Mouse (Mus musculus) adrenal gland, adult 8-10 months (tissue): Measurements from ENCODE around the gene Dock2. TPM values are rescaled to one million over a fixed set of nuclear protein-coding genes. Genes with fewer than 3 reads are reported as not detected.

Experiments used
- DNase-seq: peaks from one replicate; pipeline ENCODE4 v3.0.0; 2022
- total RNA-seq, 4 experiments: library from RNA; stranded (reverse); gene quantifications; 2 replicates each; pipeline ENCODE4 v1.2.4; 2022

Dock2 gene
- total RNA-seq, 4 experiments from 2014 or later, result 2.8 to 6.6 (median 4.8) TPM

- DNase-seq, result no peak
Observed at GRCm38 (mm10) chr11:34527238-34527637, 256.5 kb downstream of the Dock2 start.

- DNase-seq, result no peak
Observed at GRCm38 (mm10) chr11:34525096-34525891, 258.4 kb downstream of the Dock2 start.

DNA sequence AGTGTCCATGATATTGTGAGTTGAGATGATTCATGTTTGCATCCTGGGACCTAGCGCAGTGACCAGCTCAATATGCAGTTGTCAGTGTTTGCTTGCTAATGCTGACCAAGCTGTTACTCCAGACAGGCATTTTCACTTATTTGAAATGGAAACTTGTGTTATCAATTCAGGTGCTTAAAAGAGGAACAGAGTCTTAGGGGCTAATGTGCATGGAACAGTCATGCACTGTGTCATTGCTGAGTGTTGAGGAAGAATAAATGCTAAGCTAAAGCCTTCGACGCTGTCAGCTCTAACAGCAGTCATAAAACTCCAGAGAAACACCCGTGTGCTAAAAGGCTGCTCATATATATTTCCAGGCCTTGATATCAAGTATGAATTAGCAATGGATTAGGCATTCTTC, 259.1 kb downstream of the Dock2 start:
- no peak for DNase-seq

DNA sequence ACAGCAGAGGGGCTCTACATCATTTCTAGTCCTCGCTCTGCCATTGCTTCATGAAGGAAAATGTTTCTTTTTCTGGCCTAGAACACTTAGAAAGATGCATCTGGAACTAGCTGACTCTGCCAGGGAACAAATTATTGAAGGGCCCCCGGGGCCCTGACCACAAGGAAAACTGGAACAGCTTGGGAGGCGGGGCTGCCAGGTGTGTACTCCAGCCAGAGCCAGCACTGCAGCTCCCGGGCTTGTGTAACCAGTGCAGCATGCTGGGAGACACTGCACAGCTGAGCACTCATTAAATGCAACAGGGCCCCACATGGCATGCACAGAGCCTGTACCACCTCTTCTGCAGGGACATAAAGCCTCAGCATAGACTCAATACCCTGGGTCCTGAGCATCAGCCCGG, 265.1 kb downstream of the Dock2 start:
- DNase-seq, result no peak

- DNase-seq, result no peak
Observed at GRCm38 (mm10) chr11:34516971-34517370, 266.7 kb downstream of the Dock2 start.

- DNase-seq, result no peak
Observed at GRCm38 (mm10) chr11:34515301-34515700, 268.4 kb downstream of the Dock2 start.

GRCm38 (mm10) chr11:34506390-34506789, 277.3 kb downstream of the Dock2 start:
- DNase-seq, result no peak

GRCm38 (mm10) chr11:34499663-34500062, 284.0 kb downstream of the Dock2 start:
- no peak for DNase-seq

DNA sequence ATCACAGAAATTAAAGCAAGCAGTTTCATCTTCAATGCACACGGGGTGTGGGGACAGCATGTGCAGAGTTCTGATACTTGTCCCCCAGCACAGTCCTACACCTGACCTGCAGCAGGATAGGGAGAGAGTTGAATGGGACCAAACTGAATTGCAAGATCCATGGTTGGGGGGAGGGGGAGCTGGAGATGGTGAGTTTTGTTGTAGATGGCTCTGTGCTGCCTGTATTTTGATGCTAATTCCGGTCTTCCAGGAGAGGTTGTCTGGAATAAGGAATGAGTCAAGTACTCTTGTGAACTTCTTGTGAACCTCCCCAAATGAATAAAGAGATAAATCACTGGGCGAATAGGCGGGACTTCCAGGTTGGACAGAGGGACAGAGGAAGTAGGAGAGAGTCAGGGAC, 289.0 kb downstream of the Dock2 start:
- DNase-seq, result no peak

GRCm38 (mm10) chr11:34492986-34493385, 290.7 kb downstream of the Dock2 start:
- no peak for DNase-seq

DNA sequence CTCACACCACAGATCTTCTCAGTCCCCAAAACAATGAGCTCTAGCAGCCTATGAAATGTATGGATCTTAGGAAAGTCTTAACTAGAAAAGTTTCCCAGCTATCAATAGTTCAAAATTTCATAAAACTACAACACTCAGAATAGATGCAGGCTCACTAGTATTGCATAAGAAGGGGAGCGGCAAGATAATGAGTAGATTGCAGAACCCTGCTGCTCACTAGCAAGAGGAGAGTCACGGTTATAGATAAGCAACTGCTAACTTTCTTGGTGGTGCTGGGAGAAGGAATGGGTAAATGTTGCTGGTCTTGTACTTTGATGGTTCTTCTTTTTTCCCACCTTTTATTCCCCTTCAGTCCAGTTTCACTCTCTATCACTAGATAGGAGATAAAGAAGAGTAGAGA, 291.5 kb downstream of the Dock2 start:
- no peak for DNase-seq

DNA sequence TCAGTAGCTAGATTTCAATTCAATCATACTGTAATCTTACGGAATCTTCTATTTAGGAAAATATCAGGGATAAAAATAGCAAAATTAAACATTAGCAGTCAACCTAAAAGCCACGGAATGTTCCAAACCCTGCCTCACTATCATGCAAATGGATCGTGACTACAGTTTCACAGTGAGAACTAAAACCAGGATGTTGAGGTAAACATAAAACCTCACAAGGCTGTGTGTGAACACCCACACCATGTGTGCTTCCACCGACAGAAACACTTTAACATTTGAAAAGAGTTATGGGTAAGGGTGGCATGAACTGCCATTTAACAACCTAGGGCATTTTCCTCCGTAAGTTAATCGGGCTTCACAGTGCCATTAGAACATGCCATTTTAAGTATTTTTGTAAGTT, 294.1 kb downstream of the Dock2 start:
- DNase-seq, result no peak

DNA sequence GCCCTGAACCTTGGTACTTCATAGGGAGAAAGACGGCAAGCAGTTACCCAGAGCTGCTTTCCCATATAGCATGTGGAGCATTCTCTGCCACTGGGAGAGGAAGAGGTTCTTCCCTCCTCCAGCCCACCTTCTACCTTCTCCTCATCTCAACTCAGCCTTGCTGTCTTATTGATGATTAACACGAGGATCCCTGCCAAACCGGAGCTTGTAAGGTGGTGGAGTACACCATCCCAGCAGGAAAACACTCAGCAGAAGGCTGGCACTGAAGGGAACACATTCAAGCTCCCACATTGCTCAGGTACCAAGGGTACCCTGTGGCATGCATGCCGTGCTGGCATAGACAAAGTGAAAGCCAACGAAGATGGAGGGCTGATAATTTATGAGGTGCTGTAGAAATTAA, 304.4 kb downstream of the Dock2 start:
- no peak for DNase-seq

- DNase-seq, result no peak
Observed at GRCm38 (mm10) chr11:34469792-34470191, 313.9 kb downstream of the Dock2 start.

- no peak for DNase-seq
Observed at GRCm38 (mm10) chr11:34468571-34468970, 315.1 kb downstream of the Dock2 start.

DNA sequence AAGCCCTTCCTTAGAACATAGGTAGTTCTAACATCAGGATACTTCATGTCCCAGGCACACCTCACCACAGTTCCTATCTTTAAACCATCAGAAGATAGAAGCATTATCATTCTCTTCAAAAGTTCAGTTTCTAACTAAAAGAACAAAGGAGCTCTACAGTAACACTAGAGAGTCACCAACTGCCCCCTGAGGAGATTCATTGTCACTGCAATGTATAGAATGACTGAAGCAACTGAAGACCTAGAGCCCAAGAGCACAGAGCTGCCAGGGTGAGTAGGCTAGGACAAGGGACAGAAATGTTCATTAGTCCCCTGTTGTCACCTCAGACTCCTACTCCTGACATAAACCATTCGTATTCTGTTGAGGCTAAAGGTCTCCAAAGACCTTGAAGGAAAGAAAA, 316.6 kb downstream of the Dock2 start:
- DNase-seq, result no peak

GRCm38 (mm10) chr11:34449944-34450343, 333.7 kb downstream of the Dock2 start:
- no peak for DNase-seq

- DNase-seq, result no peak
Observed at GRCm38 (mm10) chr11:34447891-34448290, 335.8 kb downstream of the Dock2 start.

- no peak for DNase-seq
Observed at GRCm38 (mm10) chr11:34438429-34438828, 345.3 kb downstream of the Dock2 start.

DNA sequence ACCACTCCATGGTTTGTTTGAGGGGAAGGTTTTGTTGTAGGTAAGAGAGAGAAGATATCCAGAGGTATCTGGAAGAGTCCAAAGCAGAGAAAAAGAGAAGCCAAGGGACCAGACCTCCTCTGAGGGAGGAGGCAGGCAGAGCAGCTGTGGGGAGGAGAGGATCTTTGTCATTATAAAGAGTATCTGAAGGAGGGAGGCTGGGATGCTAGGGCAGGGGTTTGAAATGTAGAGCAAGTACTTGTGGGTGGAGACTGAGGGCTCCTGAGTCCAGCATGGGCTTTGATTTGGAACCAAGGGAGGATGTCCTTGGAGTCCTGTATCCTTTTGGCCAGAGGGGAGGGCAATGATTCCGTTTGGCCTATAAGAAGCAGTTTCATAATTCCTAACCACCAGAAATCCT, 346.2 kb downstream of the Dock2 start:
- no peak for DNase-seq

- DNase-seq, result no peak
Observed at GRCm38 (mm10) chr11:34431978-34432377, 351.7 kb downstream of the Dock2 start.

DNA sequence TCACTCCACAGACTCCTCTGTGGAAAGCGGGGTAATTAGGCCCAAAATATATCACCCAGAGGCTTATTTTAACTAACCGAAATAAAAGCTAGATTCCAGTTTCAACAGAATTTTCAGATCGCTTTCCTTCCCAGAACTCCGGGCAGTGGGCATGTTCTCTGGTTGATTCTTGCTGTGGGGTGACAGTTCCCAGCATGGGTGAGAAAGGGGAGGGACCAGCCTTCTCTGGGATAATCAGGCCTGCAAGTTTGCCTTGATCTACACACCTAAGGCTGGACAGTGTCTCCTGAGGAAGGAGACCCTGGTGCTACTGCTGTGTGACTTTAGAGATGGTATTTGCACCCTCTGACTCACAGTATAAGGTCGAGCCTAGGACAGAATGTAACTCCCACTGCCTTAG, 352.3 kb downstream of the Dock2 start:
- no peak for DNase-seq

GRCm38 (mm10) chr11:34430940-34431339, 352.8 kb downstream of the Dock2 start:
- no peak for DNase-seq

DNA sequence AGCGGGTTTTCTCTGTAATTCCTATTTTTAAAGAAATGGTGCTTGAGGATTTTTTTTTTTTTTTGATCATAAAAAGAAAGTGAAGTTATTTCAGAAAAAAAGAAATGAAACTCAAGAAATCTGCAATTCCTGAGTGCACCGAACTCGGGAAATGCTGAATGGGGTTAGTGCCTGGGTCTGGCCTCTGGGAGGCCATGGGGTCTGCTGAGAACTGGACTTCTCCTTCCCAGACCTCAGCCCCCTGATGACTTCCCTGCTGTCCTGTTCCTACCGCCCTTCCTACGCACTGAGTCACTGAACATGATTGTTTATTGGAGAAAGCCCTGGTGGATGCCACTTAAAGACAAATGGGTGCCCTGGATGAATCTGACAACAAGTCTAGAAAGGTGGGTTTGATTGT, 356.5 kb downstream of the Dock2 start:
- no peak for DNase-seq

- no peak for DNase-seq
Observed at GRCm38 (mm10) chr11:34424546-34424945, 359.1 kb downstream of the Dock2 start.
